Mouse (Mus musculus): ENCODE measurements at regions not wholly inside any gene's neighbourhood (a gene's known extent, or its start where the extent isn't known, plus 50 kb on each side); places are given as distances from the start of the nearest gene placed in this dataset.

DNA sequence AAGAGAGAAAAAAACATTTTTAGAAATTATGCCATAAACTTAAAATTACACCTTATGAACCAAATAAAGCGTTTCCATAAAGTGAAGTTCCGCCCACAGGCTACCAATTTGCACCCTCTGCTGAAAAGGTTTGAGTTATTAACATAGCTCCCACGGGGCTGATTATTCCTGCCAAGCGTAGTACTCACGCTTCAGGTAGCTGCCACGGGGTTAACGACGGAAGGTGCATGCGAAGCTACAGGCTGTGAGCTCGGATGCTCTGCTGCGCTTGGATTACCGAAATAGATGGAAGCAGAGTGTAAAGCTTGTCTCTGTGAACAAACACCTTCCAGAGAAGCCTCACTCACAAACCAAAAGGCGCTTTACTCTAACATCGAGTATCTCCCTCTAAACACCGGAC is 109.9 kb upstream of the Pard3b start:
- 42% methylated on average over 15 of the region's 15 CpGs for WGBS
- no peak overlapping the region for H3K4me2 ChIP-seq (replicated peaks; ENCODE audit: low read depth, low read length, severe bottlenecking)
- no peak overlapping the region for H3K9ac ChIP-seq (ENCODE audit: low read depth, low read length, severe bottlenecking)
- no peak overlapping the region for H3K27ac ChIP-seq (replicated peaks; ENCODE audit: low read depth, low read length)
- ATAC-seq (ENCODE audit: low FRiP score, low read depth): no peak
- peak; percentile 32 for DNase-seq (ENCODE audit: low spot score)
- H3K27me3 ChIP-seq (ENCODE audit: control insufficient read depth, insufficient read depth, low read length): no peaks in the 10 kb centered on the region
- H3K36me3 ChIP-seq (ENCODE audit: control insufficient read depth, insufficient read depth, low read length): no peaks in the 10 kb centered on the region
- no peaks in the 10 kb centered on the region for H3K9me3 ChIP-seq (ENCODE audit: control insufficient read depth, low read length)
- H3K4me3 ChIP-seq (replicated peaks; ENCODE audit: low read length): no peak overlapping the region
- TF ChIP-seq POLR2A (IDR thresholded peaks at IDR 0.05; ENCODE audit: borderline replicate concordance, extremely low read depth, insufficient read depth, insufficient read length): no peak
- H3K4me1 ChIP-seq (ENCODE audit: control insufficient read depth, insufficient read depth, low read length): peaks cover 13% of the 10 kb centered on the region

DNA sequence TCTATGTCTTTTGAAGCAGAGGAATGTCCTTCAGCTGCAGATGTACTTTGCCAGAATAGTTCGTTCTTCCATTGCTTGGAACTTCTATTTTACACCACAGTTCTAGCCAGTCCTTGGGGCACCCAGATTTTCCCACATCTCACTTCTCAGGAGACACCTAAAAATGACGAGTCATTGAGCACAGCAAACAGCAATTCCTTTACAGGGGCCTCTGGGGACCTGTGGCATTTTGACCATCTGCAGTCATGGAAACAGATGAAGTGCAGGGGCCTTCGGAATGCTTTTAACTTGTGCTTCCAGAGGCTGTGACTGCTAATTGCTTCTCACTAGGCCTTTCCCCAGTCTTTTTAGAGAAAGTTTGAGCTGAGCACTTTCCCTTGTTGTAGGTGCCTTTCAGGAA is 108.5 kb upstream of the Pard3b start:
- TF ChIP-seq POLR2A (IDR thresholded peaks at IDR 0.05; ENCODE audit: borderline replicate concordance, extremely low read depth, insufficient read depth, insufficient read length): no peak
- Histone ChIP-seq H3K4me3 (replicated peaks; ENCODE audit: low read length) (no peak overlapping the region), H3K4me1 (ENCODE audit: control insufficient read depth, insufficient read depth, low read length) (peaks cover 13% of the 10 kb centered on the region), H3K27ac (replicated peaks; ENCODE audit: low read depth, low read length) (no peak overlapping the region), H3K4me2 (replicated peaks; ENCODE audit: low read depth, low read length, severe bottlenecking) (no peak overlapping the region), H3K9ac (ENCODE audit: low read depth, low read length, severe bottlenecking) (no peak overlapping the region), H3K9me3 (ENCODE audit: control insufficient read depth, low read length) (no peaks in the 10 kb centered on the region), H3K27me3 (ENCODE audit: control insufficient read depth, insufficient read depth, low read length) (no peaks in the 10 kb centered on the region), H3K36me3 (ENCODE audit: control insufficient read depth, insufficient read depth, low read length) (no peaks in the 10 kb centered on the region)
- peak; percentile 25 for DNase-seq (ENCODE audit: low spot score)
- 9% methylated on average over 3 of the region's 3 CpGs for WGBS
- 0 out of 2 replicates have a peak, but pooled peaks have one; percentile 26 for ATAC-seq (ENCODE audit: low FRiP score, low read depth)

DNA sequence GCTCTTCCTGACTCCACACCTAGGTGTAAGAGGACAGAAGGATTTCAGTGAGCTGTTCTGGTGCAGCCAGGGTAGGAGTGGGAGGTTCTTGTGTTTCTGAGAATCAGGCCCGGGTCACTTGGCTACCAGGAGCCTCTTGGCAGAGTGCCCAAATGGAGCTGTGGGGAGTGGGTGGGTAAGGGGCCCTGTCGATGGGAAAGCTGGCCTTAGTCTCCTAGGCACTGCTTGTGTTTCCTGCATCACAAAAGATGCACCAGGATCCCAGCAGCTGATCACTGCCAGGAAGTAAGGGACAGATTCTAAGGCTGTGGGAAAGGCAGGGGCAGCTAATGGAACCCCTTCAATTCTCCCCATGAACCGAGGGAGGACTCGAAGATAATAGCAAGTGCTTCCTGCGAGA is 107.1 kb upstream of the Pard3b start:
- Histone ChIP-seq H3K36me3 (ENCODE audit: control insufficient read depth, insufficient read depth, low read length) (no peaks in the 10 kb centered on the region), H3K9ac (ENCODE audit: low read depth, low read length, severe bottlenecking) (no peak overlapping the region), H3K27ac (replicated peaks; ENCODE audit: low read depth, low read length) (no peak overlapping the region), H3K4me3 (replicated peaks; ENCODE audit: low read length) (no peak overlapping the region), H3K9me3 (ENCODE audit: control insufficient read depth, low read length) (no peaks in the 10 kb centered on the region), H3K4me2 (replicated peaks; ENCODE audit: low read depth, low read length, severe bottlenecking) (no peak overlapping the region), H3K27me3 (ENCODE audit: control insufficient read depth, insufficient read depth, low read length) (no peaks in the 10 kb centered on the region), H3K4me1 (ENCODE audit: control insufficient read depth, insufficient read depth, low read length) (peaks cover 13% of the 10 kb centered on the region)
- ATAC-seq (ENCODE audit: low FRiP score, low read depth) (no peak), DNase-seq (ENCODE audit: low spot score) (no peak)
- no peak for TF ChIP-seq POLR2A (IDR thresholded peaks at IDR 0.05; ENCODE audit: borderline replicate concordance, extremely low read depth, insufficient read depth, insufficient read length)
- WGBS: 47% methylated on average over 5 of the region's 5 CpGs

DNA sequence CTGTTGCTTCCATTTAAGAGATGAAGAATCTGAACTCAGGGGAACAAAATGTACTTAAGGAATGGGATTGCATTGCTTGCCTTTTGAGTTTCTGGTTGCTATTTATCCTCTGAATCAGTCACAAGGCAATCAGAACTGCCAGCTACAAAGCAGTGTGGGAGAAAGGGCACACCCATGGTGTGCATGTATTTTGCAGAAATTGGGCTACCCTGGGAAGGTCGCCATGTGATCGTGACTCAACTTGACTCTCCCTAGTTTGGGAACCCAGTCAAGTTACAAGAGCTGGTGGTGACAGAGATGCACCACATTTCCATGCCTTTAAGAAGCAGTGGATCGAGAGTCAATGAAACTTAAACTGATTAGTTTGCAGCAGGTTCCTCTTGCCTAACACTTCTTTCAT is 98.5 kb upstream of the Pard3b start:
- ATAC-seq (ENCODE audit: low FRiP score, low read depth) (no peak), DNase-seq (ENCODE audit: low spot score) (no peak)
- H3K36me3 ChIP-seq (ENCODE audit: control insufficient read depth, insufficient read depth, low read length): no peaks in the 10 kb centered on the region
- H3K4me1 ChIP-seq (ENCODE audit: control insufficient read depth, insufficient read depth, low read length): no peaks in the 10 kb centered on the region
- no peak overlapping the region for H3K27ac ChIP-seq (replicated peaks; ENCODE audit: low read depth, low read length)
- no peaks in the 10 kb centered on the region for H3K9me3 ChIP-seq (ENCODE audit: control insufficient read depth, low read length)
- no peak overlapping the region for H3K4me3 ChIP-seq (replicated peaks; ENCODE audit: low read length)
- TF ChIP-seq POLR2A (IDR thresholded peaks at IDR 0.05; ENCODE audit: borderline replicate concordance, extremely low read depth, insufficient read depth, insufficient read length): no peak
- 77% methylated on average over 3 of the region's 3 CpGs for WGBS
- no peaks in the 10 kb centered on the region for H3K27me3 ChIP-seq (ENCODE audit: control insufficient read depth, insufficient read depth, low read length)
- no peak overlapping the region for H3K4me2 ChIP-seq (replicated peaks; ENCODE audit: low read depth, low read length, severe bottlenecking)
- no peak overlapping the region for H3K9ac ChIP-seq (ENCODE audit: low read depth, low read length, severe bottlenecking)

DNA sequence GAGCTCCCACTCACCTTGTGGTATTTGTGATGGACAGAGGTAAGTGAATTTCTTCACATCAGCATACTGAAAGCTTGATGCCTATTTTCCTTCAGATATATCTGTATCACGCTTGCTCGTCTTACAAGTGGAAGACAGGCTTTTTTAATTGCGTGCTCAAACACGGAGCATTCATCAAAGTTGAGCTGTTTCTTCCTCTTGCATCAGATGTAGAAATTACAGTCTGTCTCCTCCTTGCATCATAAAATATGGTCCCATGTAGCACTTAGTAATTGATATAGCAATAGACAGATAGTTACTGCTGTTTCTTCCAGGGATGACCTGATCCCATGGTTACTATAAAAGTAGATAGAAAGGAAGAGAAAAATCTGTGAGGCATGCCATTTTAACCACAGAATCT is 97.5 kb upstream of the Pard3b start:
- H3K9me3 ChIP-seq (ENCODE audit: control insufficient read depth, low read length): no peaks in the 10 kb centered on the region
- WGBS: 81% methylated on average over 4 of the region's 4 CpGs
- TF ChIP-seq POLR2A (IDR thresholded peaks at IDR 0.05; ENCODE audit: borderline replicate concordance, extremely low read depth, insufficient read depth, insufficient read length): no peak
- no peaks in the 10 kb centered on the region for H3K27me3 ChIP-seq (ENCODE audit: control insufficient read depth, insufficient read depth, low read length)
- no peaks in the 10 kb centered on the region for H3K4me1 ChIP-seq (ENCODE audit: control insufficient read depth, insufficient read depth, low read length)
- H3K27ac ChIP-seq (replicated peaks; ENCODE audit: low read depth, low read length): no peak overlapping the region
- H3K4me3 ChIP-seq (replicated peaks; ENCODE audit: low read length): no peak overlapping the region
- no peaks in the 10 kb centered on the region for H3K36me3 ChIP-seq (ENCODE audit: control insufficient read depth, insufficient read depth, low read length)
- H3K4me2 ChIP-seq (replicated peaks; ENCODE audit: low read depth, low read length, severe bottlenecking): no peak overlapping the region
- no peak overlapping the region for H3K9ac ChIP-seq (ENCODE audit: low read depth, low read length, severe bottlenecking)
- ATAC-seq (ENCODE audit: low FRiP score, low read depth): no peak
- no peak for DNase-seq (ENCODE audit: low spot score)
